In genomic region chr4:43400976-43401375, GRCm38 (mm10) we compare ENCODE assay signal across 12 mouse cellular contexts. TPM values are rescaled to one million over a fixed set of nuclear protein-coding genes. Genes with fewer than 3 reads are reported as not detected.
DNase-seq lines count a peak whose midpoint lies in the region; ATAC-seq and TF ChIP-seq lines count a peak whose summit lies in the region.
"Had no signal": no experiment of that assay in that cellular context is flagged by ENCODE, and none has a peak within 500 bp of the region (broad histone marks: within the 10 kb centered on the region; RNA-seq: fewer than 3 reads in every experiment).

No protein-coding gene starts in this region.

- DNase-seq in kidney, postnatal 0 days (ENCODE audit: low spot score) = peak; percentile 92
- no peak for DNase-seq in kidney, postnatal 36 days
- DNase-seq in embryo, embryonic 10 days (ENCODE audit: low spot score) = peak; percentile 65
- DNase-seq in lung, postnatal 0 days (ENCODE audit: low spot score) = peak; percentile 49
- DNase-seq in thymus, postnatal 36 days = no peak
- DNase-seq in frontal cortex, postnatal 14 days (ENCODE audit: low spot score in 2 of 2) = no peak
- DNase-seq in cerebellum, adult 18-20 months = no peak
- DNase-seq: cerebellum, adult 9-10 months; right cerebral cortex, postnatal 25 days had no signal

- no peak for TF ChIP-seq EP300 in lung, postnatal 0 days (IDR thresholded peaks at IDR 0.05)

- H3K27me3 ChIP-seq in kidney, postnatal 0 days (ENCODE audit: insufficient read depth, low read length) = no peaks in the 10 kb centered on the region
- H3K27me3 ChIP-seq in embryonic facial prominence, embryonic 13.5 days = no peaks in the 10 kb centered on the region
- no peaks in the 10 kb centered on the region for H3K27me3 ChIP-seq in lung, postnatal 0 days (replicated peaks; ENCODE audit: insufficient read depth, low read length)

- 16% methylated on average over 10 of the region's 10 CpGs for WGBS in kidney, postnatal 0 days
- 16% methylated on average over 10 of the region's 10 CpGs for WGBS in embryonic facial prominence, embryonic 13.5 days
- WGBS in lung, postnatal 0 days = 24% methylated on average over 10 of the region's 10 CpGs

- TF ChIP-seq CTCF in kidney, postnatal 0 days (IDR thresholded peaks at IDR 0.05; ENCODE audit: low read depth) = no peak
- TF ChIP-seq CTCF in lung, postnatal 0 days (IDR thresholded peaks at IDR 0.05) = no peak

- peak; percentile 77 for ATAC-seq in kidney, postnatal 0 days (replicated peaks; ENCODE audit: low FRiP score, low read depth)
- no peak for ATAC-seq in embryonic facial prominence, embryonic 13.5 days (ENCODE audit: insufficient number of reproducible peaks, insufficient read depth, low FRiP score, low TSS enrichment, low read depth)
- ATAC-seq in lung, postnatal 0 days = no peak
- ATAC-seq: inflammation-experienced regulatory T-cells, adult 6 months had no signal

- H3K9ac ChIP-seq in kidney, postnatal 0 days (ENCODE audit: low read depth, low read length) = no peak overlapping the region
- H3K9ac ChIP-seq in embryonic facial prominence, embryonic 13.5 days = peak overlapping the region; percentile 52; the same call in 1 of the 2 replicates
- H3K9ac ChIP-seq in lung, postnatal 0 days (replicated peaks; ENCODE audit: low read depth) = 0 out of 2 replicates have a peak overlapping the region, but pooled peaks have one; percentile 19

- H3K4me1 ChIP-seq in kidney, postnatal 0 days (replicated peaks; ENCODE audit: insufficient read depth, low read length) = peaks cover 51% of the 10 kb centered on the region
- H3K4me1 ChIP-seq in embryonic facial prominence, embryonic 13.5 days = peaks cover 66% of the 10 kb centered on the region
- H3K4me1 ChIP-seq in lung, postnatal 0 days (ENCODE audit: insufficient read depth, low read depth, low read length) = peaks cover 66% of the 10 kb centered on the region

- H3K4me3 ChIP-seq in kidney, postnatal 0 days (replicated peaks; ENCODE audit: low read depth, low read length) = no peak overlapping the region
- 0 out of 2 replicates have a peak overlapping the region, but pooled peaks have one; percentile 4 for H3K4me3 ChIP-seq in embryonic facial prominence, embryonic 13.5 days
- no peak overlapping the region for H3K4me3 ChIP-seq in lung, postnatal 0 days (ENCODE audit: low read depth, low read length)

- H3K4me2 ChIP-seq in kidney, postnatal 0 days (ENCODE audit: low read length) = 0 out of 2 replicates have a peak overlapping the region, but pooled peaks have one; percentile 10
- H3K4me2 ChIP-seq in embryonic facial prominence, embryonic 13.5 days = peak overlapping the region; percentile 22; the same call in 1 of the 2 replicates
- H3K4me2 ChIP-seq in lung, postnatal 0 days (replicated peaks; ENCODE audit: low read depth, low read length) = no peak overlapping the region

- no peaks in the 10 kb centered on the region for H3K36me3 ChIP-seq in kidney, postnatal 0 days (ENCODE audit: insufficient read depth, low read length)
- no peaks in the 10 kb centered on the region; the same call in 1 of the 2 replicates for H3K36me3 ChIP-seq in embryonic facial prominence, embryonic 13.5 days
- no peaks in the 10 kb centered on the region for H3K36me3 ChIP-seq in lung, postnatal 0 days (ENCODE audit: insufficient read depth, low read length)

- H3K9me3 ChIP-seq in kidney, postnatal 0 days (replicated peaks; ENCODE audit: low read length) = no peaks in the 10 kb centered on the region
- no peaks in the 10 kb centered on the region for H3K9me3 ChIP-seq in embryonic facial prominence, embryonic 13.5 days
- H3K9me3 ChIP-seq in lung, postnatal 0 days (ENCODE audit: low read length) = no peaks in the 10 kb centered on the region

- peak overlapping the region; percentile 66 for H3K27ac ChIP-seq in kidney, postnatal 0 days
- peak overlapping the region; percentile 7; the same call in 1 of the 2 replicates for H3K27ac ChIP-seq in embryonic facial prominence, embryonic 13.5 days
- H3K27ac ChIP-seq in lung, postnatal 0 days (ENCODE audit: low read length) = peak overlapping the region; percentile 98

RNA-seq across cellular contexts. Expression of gene Rusc2, which starts 19.2 kb away (rescaled TPM):
- 9.6 and 9.7 TPM in 2 replicates for polyA plus RNA-seq in kidney, postnatal 0 days (2015; fragmentation: Nextera tagmentation; extraction: Ambion mirVana)
- polyA plus RNA-seq in embryonic facial prominence, embryonic 13.5 days (2015; fragmentation: Nextera tagmentation; extraction: Ambion mirVana) = 13.1 and 17.2 TPM in 2 replicates
- polyA plus RNA-seq in lung, postnatal 0 days (2015; fragmentation: Nextera tagmentation; extraction: Ambion mirVana) = 22.2 and 23.4 TPM in 2 replicates
- polyA plus RNA-seq: inflammation-experienced regulatory T-cells, adult 6 months had no signal

RNA-seq across cellular contexts. Expression of gene Fam166b, which starts 28.0 kb away (rescaled TPM):
- 0.33 and 0.59 TPM in 2 replicates for polyA plus RNA-seq in kidney, postnatal 0 days (2015; fragmentation: Nextera tagmentation; extraction: Ambion mirVana)
- 0.20 TPM in 1 of 2 replicates, not detected in the other for polyA plus RNA-seq in embryonic facial prominence, embryonic 13.5 days (2015; fragmentation: Nextera tagmentation; extraction: Ambion mirVana)
- polyA plus RNA-seq in lung, postnatal 0 days (2015; fragmentation: Nextera tagmentation; extraction: Ambion mirVana) = 4.6 and 6.8 TPM in 2 replicates
- polyA plus RNA-seq: inflammation-experienced regulatory T-cells, adult 6 months; liver, embryonic 16.5 days had no signal

RNA-seq across cellular contexts. Expression of gene Tesk1, which starts 40.8 kb away (rescaled TPM):
- polyA plus RNA-seq in kidney, postnatal 0 days (2015; fragmentation: Nextera tagmentation; extraction: Ambion mirVana) = 7.8 and 9.1 TPM in 2 replicates
- polyA plus RNA-seq in embryonic facial prominence, embryonic 13.5 days (2015; fragmentation: Nextera tagmentation; extraction: Ambion mirVana) = 7.0 and 8.8 TPM in 2 replicates
- 7.3 and 8.0 TPM in 2 replicates for polyA plus RNA-seq in lung, postnatal 0 days (2015; fragmentation: Nextera tagmentation; extraction: Ambion mirVana)

RNA-seq across cellular contexts. Expression of gene Cd72, which starts 53.5 kb away (rescaled TPM):
- polyA plus RNA-seq in kidney, postnatal 0 days (2015; fragmentation: Nextera tagmentation; extraction: Ambion mirVana) = 2.9 and 5.0 TPM in 2 replicates
- 3.2 and 3.8 TPM in 2 replicates for polyA plus RNA-seq in embryonic facial prominence, embryonic 13.5 days (2015; fragmentation: Nextera tagmentation; extraction: Ambion mirVana)
- polyA plus RNA-seq in lung, postnatal 0 days (2015; fragmentation: Nextera tagmentation; extraction: Ambion mirVana) = 2.7 and 3.1 TPM in 2 replicates

Comparison
In these comparisons a context has a peak if more than half of its experiments do, and no peak if none do; other contexts are left out.
1. DNase-seq: peak in kidney, postnatal 0 days (single experiment), embryo, embryonic 10 days (single experiment) and lung, postnatal 0 days (single experiment); none in kidney, postnatal 36 days (0 of 2), thymus, postnatal 36 days (0 of 2), frontal cortex, postnatal 14 days (0 of 2) and cerebellum, adult 18-20 months (0 of 2).
2. H3K27ac ChIP-seq: peak in every context shown above with its lines; median percentile 98 in lung, postnatal 0 days; 66 in kidney, postnatal 0 days; 7 in embryonic facial prominence, embryonic 13.5 days.